13 mouse cellular contexts compared by ENCODE assay signal in genomic region chr1:61531487-61531886, GRCm38 (mm10).
DNase-seq lines count a peak whose midpoint lies in the region; ATAC-seq and TF ChIP-seq lines count a peak whose summit lies in the region.
"Had no signal": no experiment of that assay in that cellular context is flagged by ENCODE, and none has a peak within 500 bp of the region (broad histone marks: within the 10 kb centered on the region; RNA-seq: fewer than 3 reads in every experiment).

No protein-coding gene starts in this region.

- no peaks in the 10 kb centered on the region for H3K9me3 ChIP-seq in kidney, embryonic 16.5 days (ENCODE audit: low read length)
- no peaks in the 10 kb centered on the region for H3K9me3 ChIP-seq in embryonic facial prominence, embryonic 14.5 days (ENCODE audit: control insufficient read depth, low read length)
- no peaks in the 10 kb centered on the region for H3K9me3 ChIP-seq in hindbrain, embryonic 11.5 days (ENCODE audit: control insufficient read depth, low read length)
- H3K9me3 ChIP-seq in midbrain, embryonic 15.5 days = no peaks in the 10 kb centered on the region

- WGBS in kidney, embryonic 16.5 days = 26% methylated on average over 5 of the region's 5 CpGs
- 41% methylated on average over 5 of the region's 5 CpGs for WGBS in embryonic facial prominence, embryonic 14.5 days
- WGBS in hindbrain, embryonic 11.5 days = 36% methylated on average over 5 of the region's 5 CpGs
- 13% methylated on average over 5 of the region's 5 CpGs for WGBS in midbrain, embryonic 15.5 days
- WGBS in heart, adult 2 months = 29% methylated on average over 5 of the region's 5 CpGs

- TF ChIP-seq EP300 in heart, adult 2 months (IDR thresholded peaks at IDR 0.05; ENCODE audit: insufficient read depth, low read depth, low read length) = no peak

- no peak overlapping the region for H3K27ac ChIP-seq in kidney, embryonic 16.5 days (ENCODE audit: low read length)
- no peak overlapping the region for H3K27ac ChIP-seq in embryonic facial prominence, embryonic 14.5 days (replicated peaks; ENCODE audit: low read depth, low read length)
- H3K27ac ChIP-seq in hindbrain, embryonic 11.5 days (ENCODE audit: low read depth, low read length) = no peak overlapping the region
- peak overlapping the region; percentile 38; the same call in 1 of the 2 replicates for H3K27ac ChIP-seq in midbrain, embryonic 15.5 days
- H3K27ac ChIP-seq in heart, adult 2 months = no peak overlapping the region

- H3K9ac ChIP-seq in kidney, embryonic 16.5 days (replicated peaks; ENCODE audit: low read length) = no peak overlapping the region
- 0 out of 2 replicates have a peak overlapping the region, but pooled peaks have one; percentile 20 for H3K9ac ChIP-seq in embryonic facial prominence, embryonic 14.5 days (ENCODE audit: low read depth, low read length)
- no peak overlapping the region for H3K9ac ChIP-seq in hindbrain, embryonic 11.5 days (ENCODE audit: low read depth, low read length)
- H3K9ac ChIP-seq in midbrain, embryonic 15.5 days = no peak overlapping the region
- H3K9ac ChIP-seq in heart, adult 2 months (ENCODE audit: low read depth, low read length) = no peak overlapping the region

- H3K4me3 ChIP-seq in kidney, embryonic 16.5 days (ENCODE audit: low read length) = no peak overlapping the region
- no peak overlapping the region for H3K4me3 ChIP-seq in embryonic facial prominence, embryonic 14.5 days (ENCODE audit: low read depth, low read length)
- no peak overlapping the region for H3K4me3 ChIP-seq in hindbrain, embryonic 11.5 days (ENCODE audit: low read depth, low read length)
- no peak overlapping the region for H3K4me3 ChIP-seq in midbrain, embryonic 15.5 days
- no peak overlapping the region for H3K4me3 ChIP-seq in heart, adult 2 months

- no peaks in the 10 kb centered on the region for H3K36me3 ChIP-seq in kidney, embryonic 16.5 days (ENCODE audit: insufficient read depth, low read length)
- no peaks in the 10 kb centered on the region for H3K36me3 ChIP-seq in embryonic facial prominence, embryonic 14.5 days (ENCODE audit: control insufficient read depth, insufficient read depth, low read length)
- H3K36me3 ChIP-seq in hindbrain, embryonic 11.5 days (ENCODE audit: control insufficient read depth, insufficient read depth, low read length) = no peaks in the 10 kb centered on the region
- H3K36me3 ChIP-seq in midbrain, embryonic 15.5 days (replicated peaks) = no peaks in the 10 kb centered on the region
- no peaks in the 10 kb centered on the region for H3K36me3 ChIP-seq in heart, adult 2 months (ENCODE audit: control insufficient read depth, insufficient read depth, low read length)

- H3K79me2 ChIP-seq in heart, adult 2 months (replicated peaks; ENCODE audit: control insufficient read depth, insufficient read depth, low read length) = no peaks in the 10 kb centered on the region

- no peak for TF ChIP-seq POLR2A in heart, adult 2 months (IDR thresholded peaks at IDR 0.05; ENCODE audit: insufficient read depth, low read depth, low read length)

- peaks cover 5% of the 10 kb centered on the region; the same call in 1 of the 2 replicates for H3K4me1 ChIP-seq in kidney, embryonic 16.5 days (ENCODE audit: insufficient read depth, low read length)
- H3K4me1 ChIP-seq in embryonic facial prominence, embryonic 14.5 days (ENCODE audit: control insufficient read depth, insufficient read depth, low read length) = peaks cover 4% of the 10 kb centered on the region; the same call in 1 of the 2 replicates
- H3K4me1 ChIP-seq in hindbrain, embryonic 11.5 days (replicated peaks; ENCODE audit: control insufficient read depth, insufficient read depth, low read length) = peaks cover 5% of the 10 kb centered on the region; the same call in 1 of the 2 replicates
- H3K4me1 ChIP-seq in midbrain, embryonic 15.5 days = peaks cover 19% of the 10 kb centered on the region
- no peaks in the 10 kb centered on the region for H3K4me1 ChIP-seq in heart, adult 2 months (ENCODE audit: control insufficient read depth, insufficient read depth, low read length)

- TF ChIP-seq CTCF in heart, adult 2 months (IDR thresholded peaks at IDR 0.05) = no peak

- no peak for ATAC-seq in kidney, embryonic 16.5 days (ENCODE audit: low FRiP score, low TSS enrichment)
- ATAC-seq in embryonic facial prominence, embryonic 14.5 days (ENCODE audit: low read depth) = no peak
- ATAC-seq in hindbrain, embryonic 11.5 days (ENCODE audit: low FRiP score) = peak; percentile 74; the same call in 1 of the 2 replicates
- ATAC-seq in midbrain, embryonic 15.5 days (replicated peaks) = peak; percentile 77

- DNase-seq in kidney, postnatal 4 days = peak; percentile 18 to 29
- peak; percentile 42 for DNase-seq in embryonic facial prominence, embryonic 14.5 days (ENCODE audit: low spot score)
- DNase-seq in hindbrain, embryonic 11.5 days (ENCODE audit: low spot score) = peak; percentile 52
- no peak for DNase-seq in liver
- no peak for DNase-seq in gastrocnemius, postnatal 25 days
- DNase-seq in heart, adult 2 months = no peak
- DNase-seq: heart, adult 18-20 months; kidney, adult 11 months; layer of hippocampus, adult 9-11 months; thymus, postnatal 4 days had no signal

- no peak overlapping the region for H3K4me2 ChIP-seq in kidney, embryonic 16.5 days (replicated peaks; ENCODE audit: low read depth, low read length)
- H3K4me2 ChIP-seq in embryonic facial prominence, embryonic 14.5 days (ENCODE audit: low read depth, low read length) = no peak overlapping the region
- no peak overlapping the region for H3K4me2 ChIP-seq in hindbrain, embryonic 11.5 days (replicated peaks; ENCODE audit: low read depth, low read length)
- H3K4me2 ChIP-seq in midbrain, embryonic 15.5 days = no peak overlapping the region

- no peaks in the 10 kb centered on the region for H3K27me3 ChIP-seq in kidney, embryonic 16.5 days (ENCODE audit: insufficient read depth, low read length)
- no peaks in the 10 kb centered on the region for H3K27me3 ChIP-seq in embryonic facial prominence, embryonic 14.5 days (replicated peaks; ENCODE audit: control insufficient read depth, insufficient read depth, low read length)
- no peaks in the 10 kb centered on the region for H3K27me3 ChIP-seq in hindbrain, embryonic 11.5 days (ENCODE audit: control insufficient read depth, insufficient read depth, low read length)
- no peaks in the 10 kb centered on the region for H3K27me3 ChIP-seq in midbrain, embryonic 15.5 days (replicated peaks)
- no peaks in the 10 kb centered on the region for H3K27me3 ChIP-seq in heart, adult 2 months (ENCODE audit: control insufficient read depth, insufficient read depth, low read length)
- H3K27me3 ChIP-seq: CH12.LX had no signal

- intact Hi-C loops in heart, adult 2 months (cut with DNase I) = no loop called here

Comparison
In these comparisons a context has a peak if more than half of its experiments do, and no peak if none do; other contexts are left out.
1. DNase-seq: peak in kidney, postnatal 4 days (2 of 2), embryonic facial prominence, embryonic 14.5 days (single experiment) and hindbrain, embryonic 11.5 days (single experiment); none in liver (single experiment), gastrocnemius, postnatal 25 days (single experiment) and heart, adult 2 months (0 of 2).
2. ATAC-seq: peak in hindbrain, embryonic 11.5 days (single experiment) and midbrain, embryonic 15.5 days (single experiment); none in kidney, embryonic 16.5 days (single experiment) and embryonic facial prominence, embryonic 14.5 days (single experiment).